Mouse (Mus musculus) cortical plate, adult 2 months (tissue): ENCODE measurements around the gene Prdm11.

Source experiments
- CTCF ChIP-seq: fragments of 200-500 bp; IDR thresholded peaks from 2 replicates; pipeline ENCODE4 v1.5.1; 2011; ENCODE audit warnings: mild to moderate bottlenecking, control low read depth, low read length; ENCODE audit not compliant: insufficient read depth; ENCODE audit errors: extremely low read depth
- POLR2A ChIP-seq: fragments of 200-500 bp; IDR thresholded peaks from 2 replicates; pipeline ENCODE4 v1.6.1; 2011; ENCODE audit warnings: mild to moderate bottlenecking, low read length, control low read depth; ENCODE audit not compliant: insufficient read depth; ENCODE audit errors: extremely low read depth

DNA sequence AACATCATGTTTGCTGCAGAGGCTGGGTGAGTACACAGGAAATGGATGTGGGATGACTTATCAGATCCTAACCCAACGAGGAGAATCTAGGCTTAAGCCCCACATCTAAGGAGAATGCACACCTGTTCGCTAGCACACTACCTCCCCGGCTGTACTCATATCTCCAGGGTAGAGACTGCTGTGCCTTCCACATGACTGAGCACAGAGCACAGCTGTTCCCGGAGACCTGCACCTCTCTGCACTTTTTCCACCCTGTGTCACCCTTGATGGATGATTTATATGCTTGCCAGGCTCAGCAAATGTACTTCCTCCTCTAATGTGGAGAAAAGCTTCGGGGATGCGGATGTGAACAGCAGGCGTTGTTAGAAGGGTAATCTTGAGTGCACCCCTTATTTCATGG, 114.9 kb downstream of the Prdm11 start:
- no peak for TF ChIP-seq POLR2A
- no peak for TF ChIP-seq CTCF
